Mouse (Mus musculus): Measurements from ENCODE around the gene Vsx2.
A peak's percentile ranks its signal among the peaks of the same experiment; 100 is the strongest.
"Not testable (repeated sequence)": the region's sequence is repeated elsewhere in the genome, so short reads cannot be mapped to it uniquely, and the experiment has no call there.

Vsx2 gene

DNA sequence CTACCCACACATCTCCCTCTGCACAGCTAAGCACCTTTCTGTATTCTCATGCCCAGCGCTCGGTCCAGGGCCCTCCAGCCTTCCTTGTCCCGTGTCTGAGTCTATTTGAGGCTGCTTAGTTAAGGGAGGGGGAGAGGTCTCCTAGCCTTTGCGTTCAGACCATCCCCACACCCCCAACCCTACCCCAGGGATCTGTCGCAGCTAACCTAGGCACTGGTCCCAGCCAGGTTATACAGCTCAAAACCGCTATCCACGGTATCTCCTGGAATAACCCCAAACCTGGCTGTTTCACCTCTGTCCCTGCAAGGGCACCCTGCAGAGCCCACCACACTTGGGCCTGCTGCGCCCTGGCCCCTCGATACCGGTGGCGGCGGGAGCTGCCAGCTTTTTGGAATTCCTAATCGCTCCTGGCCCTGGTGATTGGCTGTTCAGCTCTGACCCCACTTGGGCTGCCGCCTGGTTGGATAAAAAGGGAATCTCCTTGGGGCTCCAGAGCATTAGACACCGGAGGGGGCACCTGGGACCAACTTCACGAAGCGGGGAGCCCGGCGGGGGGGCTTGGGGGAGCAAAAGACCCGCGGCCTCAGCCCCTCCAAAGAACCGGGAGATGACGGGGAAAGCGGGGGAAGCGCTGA, at the start of gene Vsx2:
Gene Vsx2, plus strand, starts transcription at position 427 of the 635 bp plus-strand sequence.
- DNase-seq = no peak

DNA sequence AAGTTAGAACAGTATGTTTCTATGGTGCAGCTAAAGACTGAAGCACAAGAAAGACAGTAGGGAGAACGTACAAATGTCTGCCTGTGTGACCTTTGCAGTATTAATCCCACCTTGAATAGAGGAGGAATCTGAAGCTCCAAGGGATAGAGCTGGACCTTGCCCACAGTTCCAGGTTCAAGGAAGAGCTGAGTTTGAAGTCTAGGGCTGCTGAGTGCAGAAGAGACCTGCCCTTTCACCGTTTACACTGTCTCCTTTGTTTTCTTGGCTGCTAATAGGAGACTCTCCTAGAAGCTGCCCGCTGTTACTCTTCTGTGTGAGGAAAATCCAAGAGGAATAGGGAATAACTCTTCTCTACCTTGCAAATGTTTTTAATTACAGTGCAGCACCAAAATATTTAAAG, 45.8 kb upstream of the Vsx2 start:
- no peak for DNase-seq

DNA sequence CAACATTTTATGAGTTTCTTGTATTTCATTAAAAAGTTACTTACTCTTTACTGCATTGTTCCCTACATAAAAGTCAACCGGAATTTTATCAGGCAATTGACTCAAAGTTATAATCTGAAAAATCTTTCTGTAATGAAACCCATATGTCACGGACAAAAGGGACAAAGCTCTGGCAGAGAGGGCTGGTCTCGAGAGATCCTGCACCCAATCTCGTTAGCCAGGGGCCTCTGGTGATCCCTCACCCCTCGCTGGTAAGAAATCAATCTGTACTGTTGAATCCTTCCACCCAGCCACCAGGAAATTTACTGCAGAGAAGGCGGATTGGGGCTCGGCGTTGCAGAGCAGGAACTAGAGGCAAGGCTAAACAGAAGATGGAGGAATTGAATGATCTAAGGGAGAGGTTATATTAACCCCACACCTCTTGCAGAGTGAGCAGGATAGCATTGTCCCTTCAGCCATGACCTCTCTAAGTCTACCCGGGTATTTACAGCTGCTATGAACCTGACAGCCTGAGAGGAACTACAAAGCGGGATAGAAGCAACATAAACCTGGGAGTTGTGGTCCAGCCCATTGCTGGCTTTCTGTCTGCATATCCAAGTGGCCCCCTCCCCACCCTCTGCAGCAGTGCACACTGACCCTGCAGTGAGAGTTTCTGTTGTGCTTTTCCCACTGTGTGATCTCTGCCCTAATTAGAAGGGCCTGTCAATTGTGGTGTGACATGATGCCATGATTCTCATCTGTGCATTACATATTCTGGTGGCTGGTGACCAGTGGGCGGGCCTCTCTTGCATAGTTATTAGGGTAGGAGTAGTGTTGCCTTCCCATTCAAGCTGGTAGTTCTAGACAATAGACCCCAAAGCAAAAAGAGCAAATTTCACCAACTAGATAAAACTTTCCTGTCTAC, 45.2 kb upstream of the Vsx2 start:
- no peak for DNase-seq

DNA sequence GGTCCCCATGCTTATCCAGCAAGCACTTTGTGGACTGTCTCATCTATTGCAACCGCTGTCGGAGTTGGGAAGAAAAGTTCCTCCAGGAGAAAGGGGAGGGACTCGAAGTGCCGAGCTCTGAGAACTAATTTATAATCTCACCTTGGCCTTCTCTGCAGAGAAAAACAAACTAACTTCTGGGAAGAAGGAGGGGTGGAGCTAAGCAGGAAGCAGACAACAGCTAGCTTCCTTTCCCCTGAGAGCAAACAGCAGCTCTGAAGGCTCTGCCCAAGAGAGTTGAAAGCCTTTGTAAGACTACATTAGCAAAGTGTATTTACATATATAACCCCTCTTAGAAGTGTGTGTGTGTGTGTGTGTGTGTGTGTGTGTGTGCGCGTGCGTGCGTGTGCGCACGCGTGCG, 44.1 kb upstream of the Vsx2 start:
- no peak for DNase-seq

DNA sequence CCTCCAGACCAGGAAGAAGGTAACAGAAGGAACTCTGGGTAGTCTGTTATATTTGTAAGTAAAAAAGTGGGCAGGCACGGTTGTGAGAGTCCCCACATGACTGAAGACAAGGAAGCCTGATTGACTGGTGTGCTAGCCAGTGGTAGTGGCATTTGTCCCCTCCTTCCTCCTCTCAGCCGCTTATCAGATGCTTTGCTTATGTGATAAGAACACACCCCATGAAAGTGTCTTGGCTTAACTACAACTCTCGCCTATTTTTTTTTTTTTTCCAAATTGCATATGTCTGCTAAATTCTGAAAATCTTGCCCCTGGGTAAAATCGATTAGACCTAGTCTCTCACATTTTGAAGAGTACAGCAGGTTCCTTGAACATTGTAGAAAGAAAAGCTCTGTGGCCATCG, 39.1 kb upstream of the Vsx2 start:
- DNase-seq = no peak

DNA sequence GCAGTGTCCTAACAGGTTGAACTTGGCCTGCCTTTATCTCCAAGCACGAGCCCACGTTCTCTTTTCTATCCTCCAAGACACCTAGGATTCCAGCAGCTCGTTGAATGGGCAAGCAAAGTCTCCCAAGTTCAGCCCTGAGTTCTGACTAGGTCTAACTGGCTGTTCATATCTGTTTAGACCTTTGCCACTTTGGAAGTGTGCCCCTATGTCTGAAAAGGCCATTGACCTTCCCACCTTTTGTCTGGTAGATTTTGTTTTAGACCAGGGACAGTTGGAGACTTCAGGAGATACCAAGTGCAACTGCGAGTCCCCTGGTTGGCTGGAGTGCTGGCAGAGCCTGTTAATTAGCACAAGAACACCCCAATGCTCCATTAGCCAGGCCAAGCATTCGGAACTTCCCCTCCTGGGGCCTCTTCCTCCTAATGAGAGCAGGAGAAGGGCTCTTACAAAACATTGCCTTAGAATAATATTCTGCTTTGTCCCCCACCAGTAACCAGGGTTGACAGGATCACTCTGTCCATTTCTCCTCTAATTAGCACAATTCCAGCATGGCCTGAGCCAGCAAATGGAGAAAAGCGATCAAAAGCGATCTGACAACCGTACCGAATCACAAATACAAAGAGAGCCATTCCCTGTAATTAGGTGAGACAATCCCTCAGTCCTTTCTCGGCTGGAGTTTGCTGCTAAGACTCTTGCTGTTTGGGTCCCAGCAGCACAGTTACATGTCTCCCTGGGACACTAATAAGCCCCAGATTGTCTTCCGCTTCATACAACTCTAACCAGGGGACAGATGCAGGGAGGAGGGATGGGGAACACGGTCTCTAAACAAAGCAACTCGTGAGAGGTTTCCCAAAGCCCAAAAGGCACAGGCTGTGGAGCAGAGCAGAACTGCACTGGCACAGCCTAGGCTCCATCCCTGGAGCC, 37.4 kb upstream of the Vsx2 start:
- DNase-seq = no peak

DNA sequence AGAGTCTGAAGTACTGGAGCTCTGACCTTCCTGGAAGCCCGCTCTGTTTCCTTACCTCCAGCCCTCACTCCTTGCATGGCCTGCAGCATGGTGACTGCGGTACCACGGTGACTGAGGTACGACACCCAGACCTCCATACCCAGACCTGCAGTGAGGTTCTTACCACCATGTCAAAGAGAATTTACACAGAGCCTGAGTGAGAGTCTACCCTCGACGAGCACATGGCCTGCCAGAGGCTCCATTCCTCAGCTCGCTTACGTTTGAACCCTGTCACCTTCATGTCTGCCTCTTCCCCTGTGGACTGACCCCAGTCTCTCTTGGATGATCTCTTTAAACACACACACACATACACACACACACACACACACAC, 36.7 kb upstream of the Vsx2 start:
- no peak for DNase-seq

DNA sequence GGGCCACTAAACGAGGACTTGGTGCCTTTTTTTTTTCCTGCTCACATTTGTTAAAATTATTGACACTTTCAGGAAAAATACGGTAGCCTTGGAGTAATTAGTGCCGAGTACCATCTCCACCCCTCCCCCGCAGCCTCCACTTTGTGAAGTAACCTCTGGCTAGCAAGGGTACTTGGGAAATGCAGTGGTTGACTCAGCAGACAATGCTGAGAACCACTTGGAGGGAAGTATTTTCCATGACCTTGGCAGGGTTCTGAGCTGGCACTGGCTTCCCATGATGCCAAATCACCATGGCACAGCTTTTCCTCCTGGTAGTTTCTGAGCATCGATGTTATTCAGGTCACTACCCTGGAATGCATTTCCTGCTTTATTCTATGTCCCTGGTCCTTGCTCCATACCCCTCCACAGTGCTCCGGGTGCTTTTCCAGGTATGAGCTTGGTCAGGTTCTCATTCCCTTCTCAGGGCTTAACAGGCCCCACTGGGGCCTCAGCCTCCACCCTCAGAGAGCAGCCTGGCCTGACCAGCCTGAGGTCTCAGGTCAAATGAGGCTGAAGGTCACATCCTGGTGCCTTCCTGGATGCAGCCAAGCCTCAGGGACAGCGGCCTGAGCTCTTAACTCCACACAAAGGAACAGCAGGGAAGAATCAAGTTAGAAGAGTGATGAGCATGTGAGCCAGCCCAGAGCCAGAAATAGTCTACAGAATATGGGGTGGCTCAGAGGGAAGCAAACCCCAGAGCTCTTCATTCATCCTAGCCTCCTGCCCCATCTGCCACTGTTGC, 35.7 kb upstream of the Vsx2 start:
- DNase-seq = no peak

DNA sequence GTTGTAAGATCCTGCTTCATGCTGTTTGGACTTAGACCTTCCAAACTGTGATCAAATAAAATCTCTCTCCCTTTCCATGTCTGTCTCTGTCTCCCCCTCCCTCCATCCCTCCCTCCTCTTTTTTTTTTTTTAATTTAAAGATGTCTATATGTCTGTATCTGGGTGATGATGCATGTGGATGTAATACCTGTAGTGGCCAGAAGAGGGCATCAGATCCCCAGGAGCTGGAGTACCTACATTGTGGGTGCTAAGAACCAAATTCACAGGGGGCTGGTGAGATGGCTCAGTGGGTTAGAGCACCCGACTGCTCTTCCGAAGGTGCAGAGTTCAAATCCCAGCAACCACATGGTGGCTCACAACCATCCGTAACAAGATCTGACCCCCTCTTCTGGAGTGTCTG, 30.0 kb upstream of the Vsx2 start:
- DNase-seq = not testable (repeated sequence)

DNA sequence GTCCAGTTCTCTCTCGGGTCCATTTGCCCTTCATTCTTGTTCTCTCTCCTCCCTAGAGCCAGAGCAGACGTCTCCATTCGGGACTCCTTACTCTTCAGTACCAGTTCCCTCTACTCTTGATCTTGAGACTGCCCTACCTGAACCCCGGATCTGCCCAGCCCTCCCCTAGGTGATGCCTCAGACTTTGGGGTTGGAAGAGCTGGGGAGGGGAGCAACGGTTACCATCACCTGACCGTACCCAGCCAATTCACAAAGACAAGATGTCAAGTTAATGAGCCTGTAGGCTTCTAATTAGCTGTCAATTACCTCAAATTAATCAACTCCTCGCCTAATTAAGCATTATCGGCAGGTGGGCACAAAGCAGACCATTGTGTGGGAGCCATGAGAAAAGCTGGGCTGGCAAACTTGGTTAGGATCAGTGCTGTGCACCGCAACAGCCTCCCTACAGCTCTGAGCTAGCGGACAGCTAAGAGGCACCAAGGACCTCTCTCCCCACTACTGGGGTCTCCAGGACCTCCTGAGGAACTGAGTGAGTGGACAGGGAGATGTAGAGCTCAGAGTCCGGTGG, 28.1 kb upstream of the Vsx2 start:
- no peak for DNase-seq

DNA sequence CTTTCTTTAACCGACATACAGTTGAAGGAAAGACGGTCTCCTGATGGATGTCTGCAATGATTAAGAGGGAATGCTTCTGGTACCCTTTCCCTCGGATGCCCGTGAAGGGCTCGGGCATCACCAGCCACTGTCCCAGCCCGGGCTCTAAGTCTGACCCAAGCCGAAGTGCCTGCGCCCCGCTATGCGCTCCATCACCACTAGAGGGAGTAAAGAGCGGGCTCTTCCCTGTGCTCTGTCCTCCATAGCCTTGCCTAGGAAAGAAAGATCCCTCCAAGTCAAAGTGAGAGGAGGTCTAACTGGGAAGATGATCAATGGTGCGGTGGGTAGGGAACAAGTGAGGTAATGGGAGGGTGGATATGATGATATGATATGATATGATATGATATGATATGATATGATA, 23.5 kb upstream of the Vsx2 start:
- DNase-seq = peak; percentile 55

DNA sequence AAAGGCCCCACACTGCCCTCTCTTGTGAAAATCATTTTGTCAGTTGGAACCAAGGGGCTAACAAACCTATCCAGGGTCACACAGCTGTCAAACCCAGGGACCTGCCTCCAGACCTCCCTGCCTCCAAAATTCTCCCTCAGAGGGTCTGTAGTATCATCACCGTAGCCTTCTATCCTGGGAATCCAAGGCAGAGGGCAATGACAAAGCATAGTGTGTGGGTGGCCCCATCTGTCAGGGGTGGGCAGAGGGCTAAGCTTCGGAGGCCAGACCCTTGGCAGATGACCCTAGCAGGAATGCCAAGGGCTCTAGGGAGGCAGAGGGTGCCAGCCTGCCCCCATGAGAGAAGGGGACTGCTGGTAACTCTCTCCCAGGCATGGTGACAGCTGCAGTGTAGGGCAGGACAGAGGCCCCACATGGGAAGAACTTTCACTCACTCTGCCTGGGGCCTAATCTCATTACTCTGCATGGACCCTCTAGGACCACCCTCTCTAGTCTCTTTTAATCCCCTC, 22.9 kb upstream of the Vsx2 start:
- no peak for DNase-seq

DNA sequence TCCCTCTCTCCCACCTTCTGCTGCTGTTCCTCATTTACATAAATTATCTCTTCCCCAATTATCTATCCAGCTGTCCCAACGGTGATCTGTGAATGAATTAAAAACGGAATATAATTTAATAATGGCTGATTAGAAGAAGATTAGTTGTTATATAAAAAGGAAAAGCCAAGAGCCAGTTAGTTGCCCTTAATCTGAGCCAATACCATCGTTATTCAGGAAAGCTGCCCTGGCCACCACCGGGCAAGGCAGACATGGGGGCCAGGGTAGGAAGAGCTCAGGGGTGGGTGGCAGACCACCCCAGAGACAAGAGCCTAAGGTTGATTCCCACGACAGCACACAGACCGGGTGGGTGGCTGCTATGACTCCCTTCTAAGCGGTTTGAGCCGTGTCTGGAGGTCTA, 21.3 kb upstream of the Vsx2 start:
- no peak for DNase-seq

DNA sequence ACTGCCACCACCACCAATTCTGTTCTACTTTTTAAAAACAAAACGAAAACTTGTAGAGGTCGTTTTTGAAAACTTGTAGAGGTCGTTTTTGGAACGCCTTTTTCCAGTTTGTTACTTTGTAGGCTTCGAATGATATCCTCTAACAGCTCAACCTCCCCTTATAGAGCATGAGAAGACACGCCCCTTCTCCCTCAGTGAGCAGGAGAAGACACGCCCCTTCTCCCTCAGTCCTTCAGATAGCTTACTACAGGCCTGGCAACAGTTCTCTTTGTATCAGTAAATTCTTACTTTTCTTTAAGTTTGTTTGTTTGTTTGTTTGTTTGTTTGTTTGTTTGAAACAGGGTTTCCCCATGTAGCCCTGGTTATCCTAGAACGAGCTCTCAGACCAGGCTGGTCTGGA, 14.3 kb upstream of the Vsx2 start:
- no peak for DNase-seq

DNA sequence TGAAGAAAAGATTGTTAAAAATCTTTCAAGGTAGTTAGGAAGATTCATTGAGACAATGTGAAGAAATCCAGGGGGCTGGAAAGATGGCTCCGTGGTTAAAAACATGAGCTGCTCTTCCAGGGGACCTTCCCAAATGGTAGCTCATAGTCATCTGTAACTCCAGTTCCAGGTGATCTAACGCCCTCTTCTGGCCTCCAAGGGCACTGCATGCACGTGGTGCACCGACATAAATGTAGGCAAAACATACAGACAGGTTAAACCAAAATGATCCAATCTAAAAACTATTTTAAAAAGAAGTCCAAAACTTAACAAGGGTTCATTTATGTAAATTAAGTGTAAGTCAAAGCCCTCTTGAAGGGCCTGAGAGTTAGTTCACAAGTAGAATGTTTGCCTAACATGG, 7.0 kb upstream of the Vsx2 start:
- no peak for DNase-seq

DNA sequence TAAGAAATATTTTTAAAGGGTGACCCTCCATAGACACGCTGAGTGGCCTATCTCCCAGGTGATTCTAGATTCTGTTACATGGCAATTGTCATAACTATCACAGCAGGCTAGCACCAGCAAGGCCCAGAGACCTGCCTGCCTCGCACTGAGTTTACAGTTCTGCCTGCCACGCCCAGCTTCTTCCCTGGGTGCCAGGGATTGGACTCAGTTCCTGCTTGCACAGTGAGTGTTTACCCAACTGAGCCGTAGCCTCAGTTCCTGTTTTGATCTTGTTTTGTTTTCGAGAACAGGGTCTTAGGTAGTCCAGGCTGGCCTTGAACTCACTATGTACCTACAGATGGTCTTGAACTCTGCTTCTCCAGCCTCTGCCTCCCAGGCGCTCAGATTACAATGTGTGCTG, 2.0 kb upstream of the Vsx2 start:
- DNase-seq = no peak

DNA sequence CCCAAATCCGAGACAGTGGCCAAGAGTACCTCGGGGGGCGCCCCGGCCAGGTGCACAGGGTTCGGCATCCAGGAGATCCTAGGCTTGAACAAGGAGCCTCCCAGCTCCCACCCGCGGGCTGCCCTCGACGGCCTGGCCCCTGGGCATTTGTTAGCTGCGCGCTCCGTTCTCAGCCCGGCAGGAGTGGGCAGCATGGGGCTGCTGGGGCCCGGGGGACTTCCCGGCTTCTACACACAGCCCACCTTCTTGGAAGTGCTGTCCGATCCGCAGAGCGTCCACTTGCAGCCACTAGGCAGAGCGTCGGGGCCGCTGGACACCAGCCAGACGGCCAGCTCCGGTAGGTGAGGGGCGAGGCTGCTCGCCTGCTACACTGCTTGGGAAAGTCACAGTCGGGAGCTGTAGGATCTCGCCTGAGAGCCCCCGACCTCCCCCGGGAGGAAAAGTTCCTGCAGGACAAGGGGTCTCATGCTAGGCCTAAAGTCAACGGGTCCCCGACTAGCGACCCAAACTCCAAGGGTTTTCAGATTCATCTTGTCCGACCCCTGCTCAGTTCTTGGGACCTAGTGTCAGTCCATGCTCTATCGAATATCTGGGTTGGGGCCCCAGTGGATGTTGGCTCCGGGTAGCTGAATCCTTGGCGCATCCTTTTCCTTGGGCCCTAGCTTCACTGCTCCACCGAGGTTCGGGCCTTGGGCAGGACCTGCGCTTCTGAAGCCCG, 573 bp downstream of the Vsx2 start:
- no peak for DNase-seq

DNA sequence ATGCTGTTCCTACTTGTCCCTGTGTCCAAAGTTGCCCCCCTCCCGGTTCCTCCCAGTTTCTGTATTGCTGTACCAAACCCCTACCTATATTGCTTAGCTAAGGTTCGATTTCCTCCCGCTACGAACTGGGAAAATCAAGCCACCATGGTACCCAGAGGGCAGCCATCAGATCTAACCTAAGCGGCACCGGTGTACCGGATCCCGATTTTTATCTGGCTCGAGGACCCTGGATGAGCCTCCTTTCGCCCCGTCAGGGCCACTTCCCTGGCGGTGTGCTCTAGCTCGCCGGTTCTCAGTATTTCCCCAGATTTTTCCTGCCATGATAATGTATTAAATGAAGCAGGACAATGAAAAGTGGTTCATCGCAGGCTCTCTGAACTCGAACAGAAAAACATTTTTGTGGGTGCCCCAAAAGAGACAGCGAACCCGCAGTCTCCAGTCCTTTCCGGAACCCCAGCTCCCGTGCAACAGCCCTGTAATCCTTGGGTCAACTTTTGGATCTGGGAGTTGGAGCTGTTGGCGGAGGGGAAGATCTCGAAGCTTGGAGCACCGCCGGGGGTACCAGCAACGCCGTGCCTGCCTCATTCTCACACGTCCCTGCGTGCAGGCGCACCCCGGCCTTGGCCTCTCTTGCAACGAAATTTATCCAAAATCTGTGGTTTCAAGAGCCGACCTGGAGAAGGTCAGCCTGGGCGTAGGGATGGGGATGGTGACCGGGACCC, 1.3 kb downstream of the Vsx2 start:
- DNase-seq = no peak

DNA sequence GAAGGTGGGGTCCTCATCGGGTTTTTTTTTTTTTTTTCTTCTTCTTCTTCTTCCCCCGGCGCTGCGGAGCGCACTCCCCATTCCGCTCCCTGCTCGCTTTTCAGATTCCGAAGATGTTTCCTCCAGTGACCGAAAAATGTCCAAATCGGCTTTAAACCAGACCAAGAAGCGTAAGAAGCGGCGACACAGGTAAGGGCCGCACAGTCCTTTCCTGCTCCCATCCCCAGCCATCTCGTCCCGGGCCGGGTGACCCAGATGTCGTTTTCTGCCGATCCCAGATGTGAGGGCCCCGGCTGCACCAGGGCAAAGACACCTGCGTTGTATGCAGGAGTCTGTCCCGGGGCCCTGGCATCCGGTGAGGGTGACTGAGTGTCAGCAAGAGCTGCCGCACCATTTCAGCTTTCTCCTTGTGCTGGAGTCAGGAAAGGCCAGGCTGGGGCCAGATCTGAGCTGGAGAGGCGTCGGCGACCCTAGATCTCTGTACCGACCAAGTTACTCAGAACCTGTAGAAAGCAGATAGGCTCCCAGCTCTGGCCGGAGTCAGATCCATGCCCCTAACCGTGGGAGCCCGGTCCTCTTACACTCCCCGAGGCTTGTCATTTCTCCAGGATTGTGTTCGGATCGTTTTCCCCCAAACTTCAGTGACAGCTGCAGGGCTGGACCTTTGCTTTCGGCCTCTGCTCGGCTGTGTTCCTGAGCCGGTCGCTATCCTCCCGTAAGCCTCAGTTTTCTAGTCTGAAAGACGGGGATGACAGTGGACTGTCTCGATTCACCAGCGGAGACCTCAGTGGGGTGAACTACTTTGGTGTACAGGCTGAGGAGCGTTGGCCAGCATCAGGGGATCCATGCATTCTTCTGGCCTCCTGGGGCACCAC, 2.1 kb downstream of the Vsx2 start:
- peak; percentile 14 for DNase-seq

DNA sequence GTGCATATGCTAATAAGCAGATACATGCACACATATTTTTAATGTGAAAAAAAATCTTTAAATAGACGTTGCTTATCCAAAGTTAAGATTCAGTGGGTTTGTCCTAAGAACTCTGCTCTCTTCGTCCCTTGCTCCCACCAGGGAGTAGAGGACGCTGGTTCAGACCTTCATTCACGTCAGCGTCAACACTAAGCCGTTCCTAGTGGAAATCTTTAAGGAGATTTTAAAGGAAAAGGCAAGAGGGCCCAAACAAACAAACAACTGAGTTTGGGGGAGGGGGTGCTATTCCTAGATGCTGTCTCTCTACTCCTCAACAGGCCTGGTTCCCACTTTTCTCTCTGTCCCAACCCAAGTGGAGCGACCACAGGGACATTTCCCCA, 2.8 kb downstream of the Vsx2 start:
- DNase-seq = no peak

Measured in right cerebral cortex, postnatal 25 days (tissue).